Mouse (Mus musculus) heart, postnatal 0 days (tissue): ENCODE results near the gene Mrnip.

Experiments used
- CTCF ChIP-seq: IDR thresholded peaks from 2 replicates; pipeline ENCODE4 v1.5.1; 2016; ENCODE audit warnings: antibody characterized with exemption, control low read depth, low read depth
- EP300 ChIP-seq: IDR thresholded peaks from 2 replicates; pipeline ENCODE4 v1.6.1; 2016; ENCODE audit warnings: antibody characterized with exemption, low read depth

- TF ChIP-seq CTCF (no peak), EP300 (no peak)
These were observed 42.6 kb downstream of the Mrnip start for GRCm38 (mm10) chr11:50216724-50217366.
